Mouse (Mus musculus): ENCODE data around the gene Pxylp1.

Pxylp1 gene

DNA sequence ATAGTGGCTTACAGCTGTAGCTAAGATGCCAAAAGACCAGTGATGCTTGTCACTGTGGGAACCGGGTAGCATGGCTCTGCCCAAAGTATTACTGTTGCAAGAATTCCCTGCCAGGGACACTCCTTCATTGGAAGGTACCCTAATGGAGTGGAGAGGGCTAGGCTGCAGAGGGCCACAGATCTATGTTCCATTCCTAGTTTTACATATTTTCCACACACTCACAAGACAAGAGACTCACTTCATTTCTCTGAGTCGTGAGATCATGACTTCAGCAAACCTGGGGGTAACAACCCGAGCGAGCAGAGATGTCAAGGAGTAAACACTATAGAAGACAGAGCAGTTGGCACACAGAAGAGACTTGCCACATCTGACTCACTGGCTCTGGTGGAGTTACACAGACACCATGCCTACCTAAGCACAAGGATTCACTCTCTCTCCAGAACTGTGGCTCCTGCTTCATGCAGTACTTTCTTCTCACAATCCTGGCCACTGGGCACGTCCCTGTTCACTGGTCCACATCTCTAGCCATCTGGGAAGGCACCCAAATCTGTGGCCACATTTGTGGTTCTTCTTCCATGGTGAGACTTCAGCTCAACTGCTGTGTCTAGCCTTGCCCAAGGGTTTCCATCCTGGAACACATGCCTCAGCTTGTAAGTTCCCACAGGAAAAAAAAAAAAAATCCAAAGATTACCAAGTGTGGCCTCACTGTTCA, 31.9 kb downstream of the Pxylp1 start:
- no peak for DNase-seq (ENCODE audit: low read depth, low spot score)
- Histone ChIP-seq H3K27me3 (ENCODE audit: control insufficient read depth, insufficient read depth, low read length, poor library complexity, severe bottlenecking) (no peaks in the 10 kb centered on the region), H3K36me3 (ENCODE audit: control insufficient read depth, insufficient read depth, low read length, poor library complexity, severe bottlenecking) (no peaks in the 10 kb centered on the region)

DNA sequence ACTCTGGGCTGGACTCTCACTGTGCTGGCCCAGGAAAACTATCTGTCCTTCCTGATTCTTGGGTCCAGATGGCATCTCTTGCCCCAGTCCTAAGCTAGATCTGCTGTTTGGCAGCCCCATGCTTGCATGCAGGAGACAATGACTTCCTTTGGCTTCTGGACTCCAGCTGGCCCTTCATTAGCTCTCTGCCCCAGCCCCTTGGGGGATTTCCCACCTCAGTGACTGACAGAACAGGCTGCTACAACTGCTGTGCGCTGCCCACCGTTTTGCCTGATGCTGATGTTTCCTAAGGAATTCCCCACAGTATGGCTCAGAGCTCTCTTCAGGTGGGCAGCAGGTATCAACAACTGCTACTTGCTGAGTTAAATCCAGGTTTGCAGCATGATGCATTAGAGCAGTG, 33.4 kb downstream of the Pxylp1 start:
- Histone ChIP-seq H3K36me3 (ENCODE audit: control insufficient read depth, insufficient read depth, low read length, poor library complexity, severe bottlenecking) (no peaks in the 10 kb centered on the region), H3K27me3 (ENCODE audit: control insufficient read depth, insufficient read depth, low read length, poor library complexity, severe bottlenecking) (no peaks in the 10 kb centered on the region)
- DNase-seq (ENCODE audit: low read depth, low spot score), result no peak

DNA sequence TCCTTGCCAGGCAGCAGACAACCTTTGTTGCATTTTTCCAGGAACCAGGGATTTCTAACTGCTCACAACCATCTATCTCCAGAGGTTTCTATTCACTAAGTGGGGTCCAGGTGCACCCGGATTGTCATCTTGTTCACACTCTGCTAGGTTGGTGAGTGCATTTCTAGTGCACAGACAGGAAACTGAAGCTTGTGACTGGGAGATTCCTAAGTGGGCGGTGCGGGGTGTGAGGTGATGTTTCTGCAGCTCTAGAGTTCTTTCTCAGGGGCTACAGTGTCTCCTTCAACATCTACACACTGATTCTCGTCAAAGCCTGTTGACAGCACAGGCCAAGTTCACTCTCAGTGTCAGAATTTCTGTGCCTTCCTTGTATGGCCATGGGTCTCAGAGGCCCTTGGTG, 34.6 kb downstream of the Pxylp1 start:
- no peaks in the 10 kb centered on the region for H3K27me3 ChIP-seq (ENCODE audit: control insufficient read depth, insufficient read depth, low read length, poor library complexity, severe bottlenecking)
- no peak for DNase-seq (ENCODE audit: low read depth, low spot score)
- H3K36me3 ChIP-seq (ENCODE audit: control insufficient read depth, insufficient read depth, low read length, poor library complexity, severe bottlenecking), result no peaks in the 10 kb centered on the region

DNA sequence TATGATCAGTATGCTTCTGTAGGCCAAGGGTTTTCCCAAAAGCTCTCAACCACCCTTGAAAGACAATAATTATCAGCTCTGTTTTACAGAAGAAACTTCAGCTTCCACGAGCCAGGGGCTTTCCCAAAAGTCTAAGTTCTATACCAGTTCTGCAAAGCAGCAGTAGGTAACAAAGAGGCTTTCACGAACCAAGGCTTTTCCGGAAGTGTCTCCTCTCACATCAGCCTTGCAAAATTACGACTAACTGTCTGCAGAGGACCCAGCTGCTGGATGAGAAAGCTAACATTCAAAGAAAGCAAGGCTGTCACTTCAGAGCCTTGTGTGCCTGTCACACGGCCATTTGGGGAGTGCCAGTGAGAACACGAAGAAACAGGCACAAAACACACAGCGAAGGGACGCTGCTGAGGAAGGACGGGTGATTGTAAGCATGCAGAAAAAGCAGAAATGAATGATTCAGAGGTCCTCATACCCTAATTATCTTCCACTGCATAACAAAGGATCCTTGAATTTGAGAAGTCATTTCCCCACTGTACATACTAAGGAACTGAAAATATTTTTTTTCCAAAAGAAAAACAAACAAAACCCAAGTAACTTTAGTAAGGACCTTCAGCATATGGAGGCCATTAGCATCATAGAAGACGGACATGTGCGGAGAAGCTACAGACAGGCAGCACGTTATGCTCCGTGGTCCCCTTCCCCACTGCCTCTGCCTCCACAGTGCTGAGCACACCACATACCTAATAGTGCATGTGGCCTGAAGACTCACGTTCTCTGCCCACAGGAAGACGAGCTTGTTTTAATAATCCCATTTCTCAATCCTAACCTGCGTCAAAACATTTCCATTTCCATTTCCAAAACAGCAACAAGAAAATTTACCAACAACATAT, 38.9 kb downstream of the Pxylp1 start:
- DNase-seq (ENCODE audit: low read depth, low spot score), result no peak
- Histone ChIP-seq H3K36me3 (ENCODE audit: control insufficient read depth, insufficient read depth, low read length, poor library complexity, severe bottlenecking) (no peaks in the 10 kb centered on the region), H3K27me3 (ENCODE audit: control insufficient read depth, insufficient read depth, low read length, poor library complexity, severe bottlenecking) (no peaks in the 10 kb centered on the region)

DNA sequence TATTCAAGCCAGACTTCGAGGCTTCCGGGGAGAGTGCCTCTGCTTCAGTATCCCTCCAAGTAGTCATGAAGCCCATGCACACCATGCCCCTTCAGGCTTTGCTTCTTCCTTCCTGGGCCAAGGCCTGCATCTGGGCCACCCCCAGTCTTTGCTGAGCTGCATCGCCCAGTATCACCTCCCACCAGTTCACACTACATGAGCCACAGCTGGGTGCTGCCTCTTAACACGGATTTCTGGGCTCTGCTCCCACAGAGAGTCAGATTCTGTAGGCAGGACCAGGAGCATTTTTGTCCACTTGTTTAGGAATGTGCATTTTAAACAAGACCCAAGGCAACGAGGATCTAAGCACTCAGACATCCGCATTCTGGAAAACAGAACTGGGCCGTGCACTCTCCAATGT, 40.8 kb downstream of the Pxylp1 start:
- DNase-seq (ENCODE audit: low read depth, low spot score), result no peak
- H3K36me3 ChIP-seq (ENCODE audit: control insufficient read depth, insufficient read depth, low read length, poor library complexity, severe bottlenecking), result no peaks in the 10 kb centered on the region

GRCm38 (mm10) chr9:96851036-96851435, 41.4 kb downstream of the Pxylp1 start:
- Histone ChIP-seq H3K36me3 (ENCODE audit: control insufficient read depth, insufficient read depth, low read length, poor library complexity, severe bottlenecking) (no peaks in the 10 kb centered on the region), H3K27me3 (ENCODE audit: control insufficient read depth, insufficient read depth, low read length, poor library complexity, severe bottlenecking) (no peaks in the 10 kb centered on the region)
- no peak for DNase-seq (ENCODE audit: low read depth, low spot score)

More for the DNA sequence above, 40.8 kb downstream of the Pxylp1 start:
- H3K27me3 ChIP-seq (ENCODE audit: control insufficient read depth, insufficient read depth, low read length, poor library complexity, severe bottlenecking), result no peaks in the 10 kb centered on the region

DNA sequence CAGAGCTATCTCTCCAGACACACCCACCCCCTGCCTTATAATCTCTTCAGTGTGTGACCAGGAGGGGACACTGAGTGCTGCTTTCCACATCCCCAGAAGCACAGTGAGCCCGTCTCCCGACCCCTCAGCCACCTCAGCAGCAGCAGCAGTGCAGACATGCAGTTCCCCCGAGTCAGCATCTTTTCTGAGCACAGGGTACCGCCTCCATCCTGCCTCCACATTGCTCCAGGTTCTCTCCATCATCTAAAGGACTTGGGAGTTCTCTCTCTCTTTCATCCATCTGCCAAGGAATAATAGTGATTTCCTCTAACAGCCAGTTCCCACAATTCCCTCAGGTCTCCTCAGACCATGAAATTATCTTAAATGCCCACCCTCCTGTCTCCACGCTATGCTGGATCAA, 43.5 kb downstream of the Pxylp1 start:
- no peak for DNase-seq (ENCODE audit: low read depth, low spot score)
- H3K36me3 ChIP-seq (ENCODE audit: control insufficient read depth, insufficient read depth, low read length, poor library complexity, severe bottlenecking), result no peaks in the 10 kb centered on the region

DNA sequence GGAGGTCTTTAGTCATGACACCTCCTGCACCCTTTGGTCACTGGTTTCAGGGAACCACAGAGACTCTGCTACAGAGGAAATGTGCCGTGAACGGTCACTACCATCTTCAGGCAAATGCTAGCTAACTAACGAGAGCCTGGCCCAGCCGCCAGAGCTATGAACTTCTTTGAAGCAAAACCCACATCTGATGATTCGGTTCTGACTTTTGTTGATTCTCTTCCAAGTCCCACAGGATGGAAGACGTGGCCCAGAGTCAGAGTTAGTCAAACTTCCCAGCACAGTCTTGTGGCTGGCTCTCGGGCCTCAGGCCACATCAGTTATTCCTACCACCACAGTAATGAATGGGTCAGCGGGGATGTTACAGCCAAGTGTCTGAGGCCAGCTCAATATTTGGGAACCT, 46.1 kb downstream of the Pxylp1 start:
- DNase-seq (ENCODE audit: low read depth, low spot score), result no peak
- Histone ChIP-seq H3K27me3 (ENCODE audit: control insufficient read depth, insufficient read depth, low read length, poor library complexity, severe bottlenecking) (no peaks in the 10 kb centered on the region), H3K36me3 (ENCODE audit: control insufficient read depth, insufficient read depth, low read length, poor library complexity, severe bottlenecking) (no peaks in the 10 kb centered on the region)

More for the DNA sequence above, 43.5 kb downstream of the Pxylp1 start:
- no peaks in the 10 kb centered on the region for H3K27me3 ChIP-seq (ENCODE audit: control insufficient read depth, insufficient read depth, low read length, poor library complexity, severe bottlenecking)

- Histone ChIP-seq H3K27me3 (ENCODE audit: control insufficient read depth, insufficient read depth, low read length, poor library complexity, severe bottlenecking) (no peaks in the 10 kb centered on the region), H3K36me3 (ENCODE audit: control insufficient read depth, insufficient read depth, low read length, poor library complexity, severe bottlenecking) (no peaks in the 10 kb centered on the region)
- DNase-seq (ENCODE audit: low read depth, low spot score), result no peak
Observed at GRCm38 (mm10) chr9:96844798-96845209, 47.7 kb downstream of the Pxylp1 start.

DNA sequence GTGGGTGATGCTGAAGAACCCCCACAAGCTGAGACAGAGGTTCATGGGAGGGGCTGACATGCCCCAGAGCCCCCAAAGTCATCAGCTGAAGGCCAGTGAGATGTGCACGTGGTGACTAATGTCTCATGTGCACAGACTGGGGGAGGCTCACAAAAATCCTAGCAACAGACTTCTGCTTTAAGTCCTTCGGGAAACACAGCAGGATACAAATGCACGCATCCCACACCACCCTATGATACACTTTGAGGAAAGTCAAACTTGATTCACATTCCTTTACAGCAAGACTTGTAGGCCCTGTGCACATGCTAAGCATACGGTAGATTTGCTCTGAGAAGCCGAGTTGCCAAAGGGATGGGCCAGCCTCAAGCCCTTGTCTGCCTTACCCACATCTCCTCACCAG, 53.1 kb downstream of the Pxylp1 start:
- DNase-seq (ENCODE audit: low read depth, low spot score), result no peak
- no peaks in the 10 kb centered on the region for H3K36me3 ChIP-seq (ENCODE audit: control insufficient read depth, insufficient read depth, low read length, poor library complexity, severe bottlenecking)
- H3K27me3 ChIP-seq (ENCODE audit: control insufficient read depth, insufficient read depth, low read length, poor library complexity, severe bottlenecking), result no peaks in the 10 kb centered on the region

GRCm38 (mm10) chr9:96838864-96839263, 53.6 kb downstream of the Pxylp1 start:
- Histone ChIP-seq H3K36me3 (ENCODE audit: control insufficient read depth, insufficient read depth, low read length, poor library complexity, severe bottlenecking) (no peaks in the 10 kb centered on the region), H3K27me3 (ENCODE audit: control insufficient read depth, insufficient read depth, low read length, poor library complexity, severe bottlenecking) (no peaks in the 10 kb centered on the region)
- DNase-seq (ENCODE audit: low read depth, low spot score), result peak; percentile 74

DNA sequence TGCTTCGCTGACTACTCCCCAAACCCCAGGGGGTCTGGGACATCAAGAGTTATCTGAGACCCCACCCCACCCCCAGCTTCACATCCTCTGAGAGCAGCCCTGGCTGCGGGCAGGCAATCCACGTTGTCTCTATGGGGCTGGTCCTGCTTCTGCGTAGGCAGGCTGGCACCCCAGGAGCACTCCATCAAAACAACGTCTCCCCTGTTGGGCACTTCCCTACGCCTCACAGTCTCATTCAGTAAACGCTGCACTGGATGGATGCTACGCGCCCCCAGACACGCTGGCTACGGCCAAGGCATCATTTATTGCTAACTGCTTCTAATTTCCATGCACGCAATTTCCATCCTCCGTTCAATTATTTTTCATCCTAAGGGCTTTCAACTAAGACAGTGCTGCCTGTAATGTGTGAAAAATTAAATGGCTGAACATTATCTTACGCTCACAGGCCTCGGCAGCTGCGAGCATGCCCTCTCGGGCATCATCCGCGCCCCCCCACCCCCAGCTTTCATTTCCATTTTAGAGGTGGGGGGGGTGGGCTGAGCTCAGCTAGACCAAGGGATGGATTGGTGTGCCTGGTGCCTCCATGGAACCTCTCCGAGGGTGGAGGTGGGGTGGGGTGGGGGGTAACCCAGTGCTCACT, 54.6 kb downstream of the Pxylp1 start:
- no peak for DNase-seq (ENCODE audit: low read depth, low spot score)

GRCm38 (mm10) chr9:96836984-96837383, 55.5 kb downstream of the Pxylp1 start:
- no peak for DNase-seq (ENCODE audit: low read depth, low spot score)
- H3K27me3 ChIP-seq (ENCODE audit: control insufficient read depth, insufficient read depth, low read length, poor library complexity, severe bottlenecking), result no peaks in the 10 kb centered on the region
- no peaks in the 10 kb centered on the region for H3K36me3 ChIP-seq (ENCODE audit: control insufficient read depth, insufficient read depth, low read length, poor library complexity, severe bottlenecking)

More for the DNA sequence above, 54.6 kb downstream of the Pxylp1 start:
- no peaks in the 10 kb centered on the region for H3K27me3 ChIP-seq (ENCODE audit: control insufficient read depth, insufficient read depth, low read length, poor library complexity, severe bottlenecking)
- no peaks in the 10 kb centered on the region for H3K36me3 ChIP-seq (ENCODE audit: control insufficient read depth, insufficient read depth, low read length, poor library complexity, severe bottlenecking)

DNA sequence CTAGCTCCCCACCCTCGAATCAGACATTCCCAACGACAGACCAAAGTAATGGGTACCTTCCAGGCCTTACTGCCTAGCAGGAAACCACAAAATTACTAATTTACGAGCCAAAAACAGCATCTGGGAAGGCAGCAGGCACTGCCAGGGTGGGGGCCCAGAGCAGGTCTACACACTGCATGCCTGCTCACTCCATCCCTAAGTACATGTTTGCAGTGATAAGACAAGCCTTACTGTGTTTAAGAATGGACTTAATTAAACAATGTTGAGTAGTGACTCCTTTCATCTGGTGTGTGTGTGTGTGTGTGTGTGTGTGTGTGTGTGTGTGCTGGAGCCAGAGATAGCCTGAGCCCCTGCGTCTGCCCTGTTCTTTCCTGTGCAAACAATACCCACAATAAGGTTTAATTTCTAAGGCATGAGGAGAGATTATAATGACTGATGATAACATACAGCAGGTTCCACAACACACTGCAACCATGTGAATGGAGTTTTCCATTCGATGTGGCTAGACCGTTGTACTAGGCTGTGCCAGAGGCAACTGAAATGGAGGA, 57.0 kb downstream of the Pxylp1 start:
- no peaks in the 10 kb centered on the region for H3K27me3 ChIP-seq (ENCODE audit: control insufficient read depth, insufficient read depth, low read length, poor library complexity, severe bottlenecking)
- DNase-seq (ENCODE audit: low read depth, low spot score), result no peak
- no peaks in the 10 kb centered on the region for H3K36me3 ChIP-seq (ENCODE audit: control insufficient read depth, insufficient read depth, low read length, poor library complexity, severe bottlenecking)

- DNase-seq (ENCODE audit: low read depth, low spot score), result no peak
- no peaks in the 10 kb centered on the region for H3K27me3 ChIP-seq (ENCODE audit: control insufficient read depth, insufficient read depth, low read length, poor library complexity, severe bottlenecking)
- H3K36me3 ChIP-seq (ENCODE audit: control insufficient read depth, insufficient read depth, low read length, poor library complexity, severe bottlenecking), result no peaks in the 10 kb centered on the region
Observed at GRCm38 (mm10) chr9:96833606-96834005, 58.9 kb downstream of the Pxylp1 start.
